Mouse (Mus musculus) layer of hippocampus, adult 9-10 months (tissue): ENCODE measurements around the gene Bcl2l2.

Experiments
- DNase-seq: peaks from one replicate; pipeline ENCODE4 v3.0.0; 2022; ENCODE audit warnings: low spot score

The Bcl2l2 gene

GRCm38 (mm10) chr14:54936831-54937160, 53.6 kb downstream of the Bcl2l2 start:
- no peak for DNase-seq

- DNase-seq = no peak
Observed at GRCm38 (mm10) chr14:54937361-54938182, 54.4 kb downstream of the Bcl2l2 start.
